Mouse (Mus musculus) forebrain, embryonic 15.5 days (tissue): ENCODE data around the gene Scn3b. TPM values are rescaled to one million over a fixed set of nuclear protein-coding genes. Genes with fewer than 3 reads are reported as not detected.

ENCODE experiments used
- ATAC-seq: fragments of 200-750 bp; cut with Nextera tagmentation; replicated peaks from 2 replicates; pipeline ENCODE4 v1.8.0; 2017; ENCODE audit warnings: mild to moderate bottlenecking, moderate TSS enrichment, moderate library complexity
- H3K27ac ChIP-seq: fragments of 300-500 bp; sonication (generic); replicated peaks from 2 replicates; pipeline ENCODE4 v1.5.1; 2015; ENCODE audit warnings: mild to moderate bottlenecking, inconsistent platforms
- H3K27me3 ChIP-seq: fragments of 300-500 bp; sonication (generic); 2 replicates; pipeline ENCODE4 v1.6.1; 2015; ENCODE audit warnings: inconsistent platforms
- H3K36me3 ChIP-seq: fragments of 300-500 bp; sonication (generic); 2 replicates; pipeline ENCODE4 v1.6.1; 2015; ENCODE audit warnings: mild to moderate bottlenecking, inconsistent platforms
- H3K4me1 ChIP-seq: fragments of 300-500 bp; sonication (generic); 2 replicates; pipeline ENCODE4 v1.6.1; 2015; ENCODE audit warnings: inconsistent platforms
- H3K4me2 ChIP-seq: fragments of 300-500 bp; sonication (generic); replicated peaks from 2 replicates; pipeline ENCODE4 v1.6.1; 2015; ENCODE audit warnings: mild to moderate bottlenecking, inconsistent platforms
- H3K4me3 ChIP-seq: fragments of 300-500 bp; sonication (generic); 2 replicates; pipeline ENCODE4 v1.5.1; 2015; ENCODE audit warnings: mild to moderate bottlenecking, inconsistent platforms
- H3K9ac ChIP-seq: fragments of 300-500 bp; sonication (generic); replicated peaks from 2 replicates; pipeline ENCODE4 v1.6.1; 2015; ENCODE audit warnings: mild to moderate bottlenecking, inconsistent platforms
- H3K9me3 ChIP-seq: fragments of 300-500 bp; sonication (generic); 2 replicates; pipeline ENCODE4 v1.6.1; 2016; ENCODE audit warnings: inconsistent platforms
- WGBS: fragments of 180-500 bp; shearing (Covaris S2); methylation state at CpG from one replicate; pipeline ENCODE4 v1.1.7; 2015; ENCODE audit warnings: mixed read lengths; 5-methylcytosine and 5-hydroxymethylcytosine counted together
- polyA plus RNA-seq: library from polyadenylated mRNA; unstranded; fragments of >200 nt; fragmentation: Nextera tagmentation; extraction: Ambion mirVana; gene quantifications from 2 replicates; pipeline ENCODE4 v1.2.1, GENCODE M21; 2015

Gene Scn3b
- polyA plus RNA-seq, 1 experiment from 2014 or later = 90.5 TPM

DNA sequence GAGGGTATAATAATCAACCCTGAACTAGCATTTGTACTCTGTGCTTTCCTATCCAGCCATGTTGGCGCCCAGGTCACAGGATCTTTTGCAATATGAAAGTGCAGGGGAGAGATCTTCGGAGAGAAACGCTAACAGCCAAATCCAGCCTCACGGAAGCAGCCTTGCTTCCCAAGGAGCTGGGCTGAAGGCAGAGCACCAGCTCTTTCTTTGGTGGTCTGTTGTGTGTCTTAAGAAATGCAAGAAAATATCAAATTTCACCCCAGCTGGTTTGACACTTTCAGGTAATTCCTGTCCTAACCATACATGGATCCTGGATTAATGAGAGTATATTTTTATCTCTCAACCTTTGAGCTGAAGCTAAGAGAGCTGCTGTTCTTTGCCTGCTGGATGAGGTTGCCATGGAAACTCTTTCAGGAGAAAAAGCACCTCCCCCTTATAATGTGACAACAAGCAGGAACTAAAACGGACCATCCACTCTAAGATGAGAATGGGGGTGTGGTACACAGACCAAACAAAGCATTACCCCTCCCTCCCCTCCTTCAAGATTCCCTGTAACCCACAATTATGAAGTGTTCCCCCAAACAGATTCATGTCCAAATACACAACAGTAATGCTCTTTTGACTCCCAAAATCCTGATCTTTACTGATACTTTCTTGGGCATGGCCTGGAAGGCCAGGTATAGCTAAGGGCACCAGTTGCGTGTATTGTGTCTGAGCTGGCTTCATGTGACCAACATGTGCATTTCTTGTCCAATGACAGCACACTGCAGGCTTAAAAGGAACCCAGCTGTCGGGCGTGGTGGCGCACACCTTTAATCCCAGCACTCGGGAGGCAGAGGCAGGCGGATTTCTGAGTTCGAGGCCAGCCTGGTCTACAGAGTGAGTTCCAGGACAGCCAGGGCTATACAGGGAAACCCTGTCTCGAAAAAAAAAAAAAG is 26.8 kb upstream of the Scn3b start:
- Histone ChIP-seq H3K4me3 (peak overlapping the region; percentile 45), H3K4me2 (peak overlapping the region; percentile 71), H3K9me3 (no peaks in the 10 kb centered on the region), H3K4me1 (peaks cover 17% of the 10 kb centered on the region), H3K36me3 (no peaks in the 10 kb centered on the region), H3K27ac (peak overlapping the region; percentile 96), H3K9ac (peak overlapping the region; percentile 61), H3K27me3 (no peaks in the 10 kb centered on the region)
- WGBS = 50% methylated on average over 13 of the region's 13 CpGs
- ATAC-seq = peak; percentile 82

DNA sequence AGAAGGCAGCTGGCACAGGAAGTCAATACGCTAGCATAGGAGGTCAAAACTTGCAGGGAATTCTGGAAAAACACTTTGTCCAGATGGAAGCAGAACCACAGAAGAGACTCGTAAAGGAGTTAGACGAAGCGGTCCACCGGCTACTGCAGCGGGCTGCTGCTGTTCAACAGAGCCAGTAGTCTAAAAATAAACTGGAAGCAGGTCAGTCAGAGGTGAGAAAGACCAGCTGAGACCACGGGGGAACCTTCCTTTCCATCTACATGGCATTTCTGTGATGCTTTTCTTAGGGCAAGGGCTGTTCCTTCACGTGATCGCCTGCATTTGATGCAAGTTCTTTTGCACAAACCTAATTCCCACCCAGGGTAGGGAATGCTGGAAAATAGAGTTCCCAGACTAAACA is 23.6 kb upstream of the Scn3b start:
- ATAC-seq = no peak
- H3K4me1 ChIP-seq = peaks cover 17% of the 10 kb centered on the region
- H3K9ac ChIP-seq = no peak overlapping the region
- H3K27me3 ChIP-seq = no peaks in the 10 kb centered on the region
- H3K4me2 ChIP-seq = no peak overlapping the region
- H3K27ac ChIP-seq = no peak overlapping the region
- no peaks in the 10 kb centered on the region for H3K36me3 ChIP-seq
- no peaks in the 10 kb centered on the region for H3K9me3 ChIP-seq
- 84% methylated on average over 9 of the region's 9 CpGs for WGBS
- H3K4me3 ChIP-seq = no peak overlapping the region

DNA sequence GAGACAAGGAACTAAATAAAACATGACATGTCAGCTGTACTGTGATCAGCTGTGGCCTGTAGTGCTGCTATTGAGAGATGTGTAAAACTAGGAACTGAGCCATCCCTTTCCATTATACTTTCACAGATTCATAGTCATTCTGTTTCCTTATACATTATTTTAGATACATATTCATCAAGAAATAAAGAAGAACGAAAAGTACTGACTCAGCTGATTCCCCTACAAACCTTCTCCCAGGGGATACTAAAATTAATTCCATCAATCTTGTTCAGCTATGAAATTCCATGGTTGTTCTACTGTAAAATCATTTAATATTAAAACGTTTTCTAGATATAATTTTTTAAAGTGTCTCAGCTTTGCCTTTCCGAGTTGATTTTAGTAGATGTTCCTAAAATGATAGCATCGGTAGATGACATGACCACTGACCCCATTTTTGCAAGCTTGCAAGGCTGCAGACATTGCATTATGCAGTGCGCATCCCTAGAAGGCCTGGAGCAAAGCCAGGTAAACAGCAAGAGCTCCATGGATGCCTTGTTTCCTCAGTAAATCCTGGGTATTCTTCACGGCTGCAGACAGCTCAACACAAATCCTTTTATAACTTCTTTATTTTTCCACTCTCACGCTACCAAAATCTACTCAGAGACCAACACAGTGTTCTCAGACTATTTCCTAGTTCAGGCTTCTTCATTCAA is 22.9 kb upstream of the Scn3b start:
- Histone ChIP-seq H3K27me3 (no peaks in the 10 kb centered on the region), H3K36me3 (no peaks in the 10 kb centered on the region), H3K9ac (no peak overlapping the region), H3K4me3 (no peak overlapping the region), H3K4me1 (peaks cover 11% of the 10 kb centered on the region), H3K4me2 (no peak overlapping the region), H3K27ac (no peak overlapping the region), H3K9me3 (no peaks in the 10 kb centered on the region)
- 72% methylated on average over 7 of the region's 7 CpGs for WGBS
- no peak for ATAC-seq

DNA sequence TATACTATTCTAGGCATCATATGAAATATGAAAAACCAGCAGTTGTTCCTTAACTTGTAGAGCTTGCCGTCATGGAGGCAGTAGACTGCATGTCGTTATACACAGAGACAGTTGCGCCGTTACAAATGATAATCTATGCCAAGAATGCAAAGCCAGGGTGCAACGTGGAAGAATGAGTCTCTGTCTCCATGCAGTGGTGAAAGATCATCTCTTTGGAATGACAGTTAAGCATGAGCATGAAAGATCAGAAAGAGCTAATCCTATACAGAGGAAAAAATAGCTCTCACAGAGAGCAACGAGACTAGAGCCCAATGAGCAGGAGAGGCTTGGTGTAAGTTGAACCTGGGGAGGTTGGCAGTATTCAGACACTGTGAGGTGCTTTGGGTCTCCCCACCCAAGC is 22.3 kb upstream of the Scn3b start:
- ATAC-seq = no peak
- WGBS = 60% methylated on average over 6 of the region's 6 CpGs
- H3K27me3 ChIP-seq = no peaks in the 10 kb centered on the region
- no peak overlapping the region for H3K4me3 ChIP-seq
- no peaks in the 10 kb centered on the region for H3K36me3 ChIP-seq
- no peak overlapping the region for H3K27ac ChIP-seq
- H3K4me1 ChIP-seq = peaks cover 6% of the 10 kb centered on the region
- H3K9me3 ChIP-seq = no peaks in the 10 kb centered on the region
- H3K4me2 ChIP-seq = no peak overlapping the region
- H3K9ac ChIP-seq = no peak overlapping the region

- Histone ChIP-seq H3K27me3 (no peaks in the 10 kb centered on the region), H3K36me3 (no peaks in the 10 kb centered on the region), H3K9me3 (no peaks in the 10 kb centered on the region), H3K4me1 (no peaks in the 10 kb centered on the region), H3K4me2 (no peak overlapping the region), H3K9ac (no peak overlapping the region), H3K4me3 (no peak overlapping the region), H3K27ac (no peak overlapping the region)
- 89% methylated on average over 1 of the region's 1 CpGs for WGBS
- no peak for ATAC-seq
Measured at GRCm38 (mm10) chr9:40249106-40249505, 19.9 kb upstream of the Scn3b start.

DNA sequence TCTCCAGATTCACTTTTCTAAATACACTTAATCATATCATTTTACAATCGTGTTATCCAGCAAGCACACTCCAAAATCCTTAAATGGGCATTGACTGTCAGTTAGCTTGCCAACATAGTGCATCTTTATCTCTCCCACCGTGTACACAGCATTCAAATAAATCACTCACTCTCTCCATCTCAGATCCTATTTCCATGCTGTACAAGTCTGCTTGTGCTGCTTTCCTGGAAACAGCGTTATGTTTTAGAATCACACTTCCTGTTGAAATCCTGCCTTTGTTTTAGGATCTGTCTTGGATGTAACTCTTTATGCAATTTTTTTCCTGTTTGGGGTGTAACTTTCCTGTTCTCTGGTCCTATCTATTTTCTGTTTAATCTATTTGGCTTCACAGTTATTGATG is 16.6 kb upstream of the Scn3b start:
- Histone ChIP-seq H3K9ac (no peak overlapping the region), H3K4me1 (no peaks in the 10 kb centered on the region), H3K36me3 (no peaks in the 10 kb centered on the region), H3K27ac (no peak overlapping the region), H3K27me3 (no peaks in the 10 kb centered on the region), H3K4me3 (no peak overlapping the region), H3K4me2 (no peak overlapping the region), H3K9me3 (no peaks in the 10 kb centered on the region)
- no peak for ATAC-seq
- 71% methylated on average over 3 of the region's 3 CpGs for WGBS

GRCm38 (mm10) chr9:40263874-40264273 is 5.1 kb upstream of the Scn3b start:
- H3K27ac ChIP-seq = no peak overlapping the region
- peaks cover 15% of the 10 kb centered on the region for H3K4me1 ChIP-seq
- no peak for ATAC-seq
- H3K9ac ChIP-seq = no peak overlapping the region
- 75% methylated on average over 6 of the region's 6 CpGs for WGBS
- H3K4me3 ChIP-seq = no peak overlapping the region
- H3K27me3 ChIP-seq = no peaks in the 10 kb centered on the region
- no peak overlapping the region for H3K4me2 ChIP-seq
- H3K36me3 ChIP-seq = no peaks in the 10 kb centered on the region
- no peaks in the 10 kb centered on the region for H3K9me3 ChIP-seq

DNA sequence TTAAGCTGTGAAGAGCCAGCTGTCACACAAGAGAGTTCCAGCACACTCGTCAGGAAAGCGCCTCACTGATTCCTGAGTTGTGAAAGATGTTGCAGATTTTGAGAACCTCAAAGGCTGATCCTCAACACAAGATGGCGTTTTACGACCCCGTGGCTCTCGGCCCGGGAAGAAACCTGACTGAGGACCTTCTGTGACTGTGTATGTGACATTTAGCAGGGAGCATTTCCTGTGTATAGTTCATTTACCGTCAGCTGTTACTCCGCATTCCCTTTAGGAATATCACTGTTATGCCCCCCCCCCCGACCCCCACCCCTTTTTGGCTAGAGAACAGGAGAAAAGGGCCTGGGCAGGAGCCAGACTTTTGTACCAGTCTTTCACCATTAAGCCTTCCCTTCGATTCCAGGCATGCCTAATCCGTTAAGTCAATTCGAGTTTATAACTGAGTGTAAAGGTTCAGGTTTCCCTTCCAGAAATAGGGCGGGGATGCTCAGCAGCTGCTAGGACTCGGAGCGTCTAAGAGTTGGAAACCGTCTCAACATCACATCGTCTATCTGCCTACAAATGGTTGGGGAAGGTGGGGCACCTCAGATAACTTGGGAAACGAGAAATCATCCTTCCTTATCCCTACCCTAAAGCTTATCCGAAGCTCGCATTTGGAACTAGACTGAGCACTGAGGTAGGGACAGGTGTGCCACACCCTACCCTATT is 823 bp upstream of the Scn3b start:
- peak overlapping the region; percentile 59 for H3K9ac ChIP-seq
- no peaks in the 10 kb centered on the region for H3K9me3 ChIP-seq
- peak overlapping the region; percentile 68 for H3K27ac ChIP-seq
- peaks cover 40% of the 10 kb centered on the region for H3K4me1 ChIP-seq
- no peaks in the 10 kb centered on the region for H3K36me3 ChIP-seq
- H3K27me3 ChIP-seq = no peaks in the 10 kb centered on the region
- 9% methylated on average over 21 of the region's 21 CpGs for WGBS
- peak overlapping the region; percentile 80 for H3K4me2 ChIP-seq
- ATAC-seq = peak; percentile 37
- H3K4me3 ChIP-seq = peak overlapping the region; percentile 53

DNA sequence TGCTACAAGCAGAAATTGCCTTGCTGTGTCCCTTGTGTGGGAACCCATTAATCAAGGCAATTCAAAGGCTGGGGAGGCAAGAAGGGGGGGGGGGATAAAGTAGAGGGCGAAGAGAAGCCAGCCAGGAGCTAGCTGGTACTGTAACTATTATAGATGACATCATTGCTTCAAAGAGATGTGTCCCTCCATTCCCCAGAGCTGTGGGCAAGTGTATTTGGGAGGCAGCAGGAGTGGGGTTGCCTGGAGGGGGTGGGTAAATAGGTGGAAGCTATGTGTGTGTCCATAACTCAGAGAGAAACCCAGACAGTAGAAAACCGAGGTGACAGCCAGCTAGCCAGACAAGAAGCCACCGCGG is 292 bp upstream of the Scn3b start:
- Histone ChIP-seq H3K36me3 (no peaks in the 10 kb centered on the region), H3K27me3 (no peaks in the 10 kb centered on the region), H3K27ac (peak overlapping the region; percentile 68), H3K4me2 (peak overlapping the region; percentile 80), H3K9me3 (no peaks in the 10 kb centered on the region), H3K4me3 (peak overlapping the region; percentile 53), H3K4me1 (peaks cover 45% of the 10 kb centered on the region), H3K9ac (peak overlapping the region; percentile 59)
- ATAC-seq = no peak; the same call in 1 of the 2 replicates
- WGBS = 2% methylated on average over 4 of the region's 4 CpGs

GRCm38 (mm10) chr9:40269880-40270279 is 863 bp downstream of the Scn3b start:
- Histone ChIP-seq H3K36me3 (no peaks in the 10 kb centered on the region), H3K9ac (peak overlapping the region; percentile 59), H3K9me3 (no peaks in the 10 kb centered on the region), H3K27ac (peak overlapping the region; percentile 68), H3K4me2 (peak overlapping the region; percentile 80), H3K4me1 (peaks cover 46% of the 10 kb centered on the region), H3K4me3 (peak overlapping the region; percentile 53), H3K27me3 (no peaks in the 10 kb centered on the region)
- WGBS = 16% methylated on average over 8 of the region's 8 CpGs
- no peak for ATAC-seq

DNA sequence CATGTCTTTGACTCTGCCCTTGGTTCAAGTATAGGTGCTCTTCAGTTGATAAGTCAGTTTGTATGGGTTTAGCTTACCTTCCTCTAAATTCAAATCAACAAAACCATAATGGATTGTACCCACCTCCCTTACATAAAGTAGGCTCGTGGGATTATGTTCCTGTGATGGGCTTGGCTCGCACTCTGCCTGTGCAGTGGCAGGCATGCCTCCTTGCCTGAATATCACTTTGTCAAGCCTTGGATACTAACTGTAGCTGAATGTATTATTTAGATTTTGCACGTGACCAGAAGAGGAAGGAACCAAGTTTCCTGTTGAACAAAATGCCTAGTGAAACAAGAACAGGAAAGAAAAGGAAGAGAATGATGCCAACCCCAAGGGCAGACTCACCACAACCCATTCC is 2.1 kb downstream of the Scn3b start:
- peaks cover 46% of the 10 kb centered on the region for H3K4me1 ChIP-seq
- H3K27ac ChIP-seq = no peak overlapping the region
- no peaks in the 10 kb centered on the region for H3K36me3 ChIP-seq
- peak overlapping the region; percentile 80 for H3K4me2 ChIP-seq
- no peaks in the 10 kb centered on the region for H3K9me3 ChIP-seq
- no peak overlapping the region; the same call in 1 of the 2 replicates for H3K9ac ChIP-seq
- H3K4me3 ChIP-seq = peak overlapping the region; percentile 53
- no peaks in the 10 kb centered on the region for H3K27me3 ChIP-seq
- no peak for ATAC-seq
- WGBS = 61% methylated on average over 3 of the region's 3 CpGs

DNA sequence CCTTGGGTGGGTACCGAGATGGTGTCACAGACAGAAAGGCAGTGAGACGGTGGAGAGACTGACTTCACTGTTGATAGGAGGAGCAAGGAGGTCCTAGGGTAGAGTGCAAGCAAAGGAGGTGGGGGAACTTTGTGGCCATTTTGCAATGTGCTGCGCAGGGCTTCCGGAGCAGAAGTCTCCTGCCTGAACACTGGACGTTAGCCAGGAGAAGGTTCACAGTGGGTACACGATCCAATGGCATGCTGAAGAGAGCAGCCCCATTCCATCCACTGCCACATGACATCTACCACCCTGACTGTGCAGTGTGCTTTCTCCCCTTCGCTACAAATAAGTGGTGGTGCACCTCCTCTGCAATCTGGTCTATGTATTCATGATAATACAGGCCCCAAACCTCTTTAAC is 3.8 kb downstream of the Scn3b start:
- Histone ChIP-seq H3K4me3 (no peak overlapping the region), H3K4me1 (peaks cover 41% of the 10 kb centered on the region), H3K27me3 (no peaks in the 10 kb centered on the region), H3K27ac (no peak overlapping the region), H3K4me2 (peak overlapping the region; percentile 18; the same call in 1 of the 2 replicates), H3K9me3 (no peaks in the 10 kb centered on the region), H3K36me3 (peaks cover 4% of the 10 kb centered on the region; the same call in 1 of the 2 replicates), H3K9ac (no peak overlapping the region)
- ATAC-seq = no peak
- WGBS = 80% methylated on average over 7 of the region's 7 CpGs
